Mouse (Mus musculus): ENCODE measurements at regions not wholly inside any gene's neighbourhood (a gene's known extent, or its start where the extent isn't known, plus 50 kb on each side); places are given as distances from the start of the nearest gene placed in this dataset.

GRCm38 (mm10) chr14:23237376-23237775 is 776.9 kb downstream of the Kcnma1 start:
- peak in 1 of 2 experiments; percentile 11 for DNase-seq (ENCODE audit: low spot score in 2 of 2)

- DNase-seq (ENCODE audit: low spot score in 2 of 2), result peak in 1 of 2 experiments; percentile 20
Measured at GRCm38 (mm10) chr14:23198676-23199075, 815.6 kb downstream of the Kcnma1 start.

- no peak for DNase-seq (ENCODE audit: low spot score in 2 of 2)
Measured at GRCm38 (mm10) chr14:23194569-23195529, 819.4 kb downstream of the Kcnma1 start.

- DNase-seq (ENCODE audit: low spot score in 2 of 2), result no peak
Measured at GRCm38 (mm10) chr14:23192566-23192965, 821.7 kb downstream of the Kcnma1 start.

- no peak for DNase-seq (ENCODE audit: low spot score in 2 of 2)
Measured at GRCm38 (mm10) chr14:23185359-23185758, 828.9 kb downstream of the Kcnma1 start.

- no peak for DNase-seq (ENCODE audit: low spot score in 2 of 2)
Measured at GRCm38 (mm10) chr14:23169346-23169745, 844.9 kb downstream of the Kcnma1 start.

- DNase-seq (ENCODE audit: low spot score in 2 of 2), result no peak
Measured at GRCm38 (mm10) chr14:23160567-23160966, 853.7 kb downstream of the Kcnma1 start.

GRCm38 (mm10) chr14:23150431-23150830 is 863.9 kb downstream of the Kcnma1 start:
- no peak for DNase-seq (ENCODE audit: low spot score in 2 of 2)

- no peak for DNase-seq (ENCODE audit: low spot score in 2 of 2)
Measured at GRCm38 (mm10) chr14:23146981-23147380, 867.3 kb downstream of the Kcnma1 start.

- DNase-seq (ENCODE audit: low spot score in 2 of 2), result no peak
Measured at GRCm38 (mm10) chr14:23140385-23140784, 873.9 kb downstream of the Kcnma1 start.

GRCm38 (mm10) chr14:23134723-23135122 is 879.6 kb downstream of the Kcnma1 start:
- DNase-seq (ENCODE audit: low spot score in 2 of 2), result no peak

- no peak for DNase-seq (ENCODE audit: low spot score in 2 of 2)
Measured at GRCm38 (mm10) chr14:23131736-23132519, 882.4 kb downstream of the Kcnma1 start.

- no peak for DNase-seq (ENCODE audit: low spot score in 2 of 2)
Measured at GRCm38 (mm10) chr14:23115889-23116510, 898.3 kb downstream of the Kcnma1 start.

GRCm38 (mm10) chr14:23114910-23115309 is 899.4 kb downstream of the Kcnma1 start:
- no peak for DNase-seq (ENCODE audit: low spot score in 2 of 2)

- DNase-seq (ENCODE audit: low spot score in 2 of 2), result no peak
Measured at GRCm38 (mm10) chr14:23114456-23114855, 899.8 kb downstream of the Kcnma1 start.

- DNase-seq (ENCODE audit: low spot score in 2 of 2), result no peak
Measured at GRCm38 (mm10) chr14:23112369-23112768, 901.9 kb downstream of the Kcnma1 start.

GRCm38 (mm10) chr14:23108590-23108989 is 905.7 kb downstream of the Kcnma1 start:
- no peak for DNase-seq (ENCODE audit: low spot score in 2 of 2)

GRCm38 (mm10) chr14:23107466-23107865 is 906.8 kb downstream of the Kcnma1 start:
- peak in 1 of 2 experiments; percentile 15 for DNase-seq (ENCODE audit: low spot score in 2 of 2)

Measured in layer of hippocampus, postnatal 14 days (tissue).